Mouse (Mus musculus) midbrain, embryonic 15.5 days (tissue): ENCODE measurements at regions not wholly inside any gene's neighbourhood (a gene's known extent, or its start where the extent isn't known, plus 50 kb on each side); places are given as distances from the start of the nearest gene placed in this dataset.
A peak's percentile ranks its signal among the peaks of the same experiment; 100 is the strongest.

ENCODE experiments used
- ATAC-seq: fragments of 200-750 bp; cut with Nextera tagmentation; replicated peaks from 2 replicates; pipeline ENCODE4 v1.8.0; 2017; ENCODE audit warnings: moderate TSS enrichment
- H3K27ac ChIP-seq: fragments of 300-500 bp; sonication (generic); 2 replicates; pipeline ENCODE4 v1.5.1; 2015; ENCODE audit warnings: mild to moderate bottlenecking, inconsistent platforms
- H3K27me3 ChIP-seq: fragments of 300-500 bp; sonication (generic); replicated peaks from 2 replicates; pipeline ENCODE4 v1.6.1; 2015; ENCODE audit warnings: inconsistent platforms
- H3K36me3 ChIP-seq: fragments of 300-500 bp; sonication (generic); replicated peaks from 2 replicates; pipeline ENCODE4 v1.6.1; 2015; ENCODE audit warnings: inconsistent platforms
- H3K4me1 ChIP-seq: fragments of 300-500 bp; sonication (generic); 2 replicates; pipeline ENCODE4 v1.6.1; 2015; ENCODE audit warnings: inconsistent platforms
- H3K4me2 ChIP-seq: fragments of 300-500 bp; sonication (generic); 2 replicates; pipeline ENCODE4 v1.6.1; 2015; ENCODE audit warnings: inconsistent platforms, mild to moderate bottlenecking, moderate library complexity
- H3K4me3 ChIP-seq: fragments of 300-500 bp; sonication (generic); 2 replicates; pipeline ENCODE4 v1.5.1; 2015; ENCODE audit warnings: mild to moderate bottlenecking, inconsistent platforms
- H3K9ac ChIP-seq: fragments of 300-500 bp; sonication (generic); 2 replicates; pipeline ENCODE4 v1.6.1; 2015; ENCODE audit warnings: mild to moderate bottlenecking, inconsistent platforms
- H3K9me3 ChIP-seq: fragments of 300-500 bp; sonication (generic); 2 replicates; pipeline ENCODE4 v1.6.1; 2016; ENCODE audit warnings: inconsistent platforms
- WGBS: fragments of 180-500 bp; shearing (Covaris S2); methylation state at CpG from one replicate; pipeline ENCODE4 v1.1.7; 2015; ENCODE audit warnings: mixed read lengths; 5-methylcytosine and 5-hydroxymethylcytosine counted together

- H3K27me3 ChIP-seq = no peaks in the 10 kb centered on the region
- H3K9ac ChIP-seq = no peak overlapping the region
- H3K27ac ChIP-seq = no peak overlapping the region
- 93% methylated on average over 1 of the region's 1 CpGs for WGBS
- no peak overlapping the region for H3K4me3 ChIP-seq
- no peaks in the 10 kb centered on the region for H3K4me1 ChIP-seq
- H3K36me3 ChIP-seq = no peaks in the 10 kb centered on the region
- H3K9me3 ChIP-seq = no peaks in the 10 kb centered on the region
- no peak overlapping the region for H3K4me2 ChIP-seq
- ATAC-seq = no peak
Measured at GRCm38 (mm10) chr13:14898495-14898894, 268.5 kb downstream of the AW209491 start.

DNA sequence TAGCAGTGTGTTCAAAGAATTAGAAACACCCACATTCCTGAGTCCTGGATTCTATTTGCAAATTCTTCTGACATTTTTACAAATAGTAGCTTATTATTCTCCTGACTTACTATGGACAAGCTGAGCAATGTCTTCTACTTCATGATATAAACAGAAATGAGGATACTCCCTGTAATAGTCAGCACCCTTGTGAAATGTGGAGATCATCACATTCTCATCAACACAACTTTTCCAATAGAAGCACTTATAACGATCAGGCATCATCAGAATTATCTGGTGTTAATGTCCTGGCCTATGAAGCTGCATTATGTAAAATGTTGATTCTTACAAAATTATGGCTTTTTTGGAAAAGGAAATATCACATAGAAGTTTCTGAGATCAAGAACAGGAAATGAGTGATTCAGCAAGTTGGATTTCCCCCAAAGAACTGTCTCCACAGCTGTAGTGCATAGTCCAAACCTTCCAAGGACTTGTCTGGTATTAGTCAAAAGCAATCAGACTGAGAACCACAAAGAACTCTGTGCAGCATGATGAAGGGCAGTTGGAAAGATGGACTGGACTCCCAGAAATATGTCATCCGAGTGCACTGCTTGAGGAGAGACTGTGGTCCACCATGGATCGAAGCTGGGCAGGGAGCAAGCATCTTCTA lies 300.3 kb downstream of the AW209491 start:
- H3K4me2 ChIP-seq = no peak overlapping the region
- H3K36me3 ChIP-seq = no peaks in the 10 kb centered on the region
- no peak overlapping the region for H3K4me3 ChIP-seq
- H3K9me3 ChIP-seq = no peaks in the 10 kb centered on the region
- 95% methylated on average over 3 of the region's 3 CpGs for WGBS
- no peak overlapping the region for H3K9ac ChIP-seq
- no peak overlapping the region for H3K27ac ChIP-seq
- ATAC-seq = no peak
- no peaks in the 10 kb centered on the region for H3K27me3 ChIP-seq
- no peaks in the 10 kb centered on the region for H3K4me1 ChIP-seq

DNA sequence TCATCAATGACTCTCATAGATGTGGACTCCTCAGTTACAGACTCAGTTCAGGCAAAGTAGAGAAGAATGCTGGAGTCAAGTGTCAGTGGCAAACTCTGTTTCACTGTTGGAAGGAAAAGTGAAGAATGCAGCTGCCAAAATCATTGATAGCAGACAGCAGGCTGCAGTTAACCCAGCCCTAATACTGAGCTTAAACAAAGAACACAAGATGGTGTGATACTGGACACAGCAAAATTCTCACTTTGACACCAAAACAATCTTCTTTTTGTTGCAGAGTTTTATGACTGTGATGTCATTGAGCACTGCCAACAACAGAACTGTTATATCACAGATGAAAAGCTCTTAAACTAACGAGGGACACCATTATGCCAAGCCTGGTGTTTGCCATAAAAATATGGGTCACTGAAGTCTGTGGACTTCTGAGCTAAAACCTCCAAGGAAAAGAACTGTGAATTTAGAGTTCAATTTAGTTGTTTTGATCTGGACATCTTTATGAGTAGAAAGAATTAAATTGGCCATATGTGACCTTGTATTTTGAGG lies 336.3 kb downstream of the AW209491 start:
- Histone ChIP-seq H3K4me3 (no peak overlapping the region), H3K4me1 (no peaks in the 10 kb centered on the region), H3K4me2 (no peak overlapping the region), H3K36me3 (no peaks in the 10 kb centered on the region), H3K9me3 (no peaks in the 10 kb centered on the region), H3K27ac (no peak overlapping the region), H3K27me3 (no peaks in the 10 kb centered on the region), H3K9ac (no peak overlapping the region)
- ATAC-seq = no peak
- 60% methylated on average over 1 of the region's 1 CpGs for WGBS

GRCm38 (mm10) chr13:15002700-15003099 lies 372.7 kb downstream of the AW209491 start:
- no peaks in the 10 kb centered on the region for H3K4me1 ChIP-seq
- H3K9me3 ChIP-seq = no peaks in the 10 kb centered on the region
- H3K27me3 ChIP-seq = no peaks in the 10 kb centered on the region
- H3K27ac ChIP-seq = no peak overlapping the region
- no peak overlapping the region for H3K9ac ChIP-seq
- no peak overlapping the region for H3K4me2 ChIP-seq
- H3K4me3 ChIP-seq = no peak overlapping the region
- no peak for ATAC-seq
- H3K36me3 ChIP-seq = no peaks in the 10 kb centered on the region
- WGBS = 92% methylated on average over 3 of the region's 3 CpGs

DNA sequence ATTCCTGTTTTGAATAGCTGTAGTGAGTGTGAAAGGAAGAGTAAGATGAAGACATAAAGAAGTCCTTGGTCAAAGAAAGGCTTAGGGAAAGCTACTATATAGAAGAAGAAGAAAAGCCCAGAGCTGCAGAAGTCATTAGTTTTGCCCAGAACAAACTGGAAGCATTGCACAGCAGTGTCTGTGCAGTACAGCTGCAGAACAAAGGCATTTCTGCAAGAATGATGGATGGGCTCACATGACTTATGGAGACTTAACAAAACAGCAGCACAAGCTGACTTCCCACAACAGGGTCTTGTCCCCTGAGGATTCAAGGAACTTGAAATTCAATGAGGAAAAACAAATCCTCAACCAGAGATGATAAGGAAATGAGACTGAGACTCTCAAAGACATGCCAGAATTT lies 381.7 kb downstream of the AW209491 start:
- Histone ChIP-seq H3K27me3 (no peaks in the 10 kb centered on the region), H3K27ac (no peak overlapping the region), H3K9ac (no peak overlapping the region), H3K4me2 (no peak overlapping the region), H3K4me3 (no peak overlapping the region), H3K9me3 (no peaks in the 10 kb centered on the region), H3K4me1 (no peaks in the 10 kb centered on the region), H3K36me3 (no peaks in the 10 kb centered on the region)
- ATAC-seq = no peak

DNA sequence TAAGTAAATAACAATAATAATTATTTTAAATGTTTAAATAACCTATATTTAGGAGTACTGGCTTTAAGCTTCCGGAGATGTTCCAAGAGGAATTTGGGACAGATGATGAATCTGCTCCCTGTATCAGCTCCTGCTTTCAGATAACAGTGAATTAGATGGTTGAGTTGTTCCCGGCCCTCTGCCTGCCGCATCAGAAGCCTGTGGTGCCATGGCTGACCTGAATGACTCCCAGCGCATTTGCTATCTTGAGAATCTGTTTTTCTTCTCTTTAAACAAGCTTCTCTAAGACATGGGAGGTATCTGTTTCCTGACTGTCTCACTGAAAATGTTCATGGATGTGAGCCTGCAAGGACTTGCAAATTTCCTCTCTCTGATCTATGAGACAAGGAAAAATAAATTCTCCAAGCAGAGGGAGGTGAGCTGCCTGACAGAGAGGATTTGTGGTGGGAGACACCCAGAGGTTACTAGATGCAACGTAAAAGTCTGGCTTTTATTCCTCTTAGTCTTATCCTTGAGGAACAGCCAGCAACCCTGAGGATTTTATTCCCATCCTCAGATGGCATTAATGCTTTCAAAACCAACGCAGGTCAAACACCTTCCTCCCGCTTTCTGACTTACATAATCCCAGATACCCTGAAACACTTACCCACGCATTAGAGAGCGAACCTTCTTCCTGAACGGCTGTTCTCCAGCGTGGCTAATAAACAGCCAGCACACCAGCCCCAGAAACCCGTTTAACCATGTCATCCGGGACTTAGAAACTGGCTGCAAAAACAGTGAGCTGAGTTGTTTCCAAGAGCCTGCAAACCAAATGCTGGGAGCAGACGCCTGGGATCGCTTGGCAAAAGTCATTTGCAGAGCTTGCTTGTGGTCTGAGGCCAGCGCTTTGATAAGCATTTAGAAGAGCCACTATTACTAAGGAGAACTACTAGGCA lies 389.1 kb downstream of the AW209491 start:
- Histone ChIP-seq H3K4me3 (no peak overlapping the region), H3K9me3 (no peaks in the 10 kb centered on the region), H3K27ac (no peak overlapping the region), H3K27me3 (no peaks in the 10 kb centered on the region), H3K9ac (no peak overlapping the region), H3K36me3 (no peaks in the 10 kb centered on the region), H3K4me1 (no peaks in the 10 kb centered on the region), H3K4me2 (no peak overlapping the region)
- ATAC-seq = no peak
- 64% methylated on average over 16 of the region's 16 CpGs for WGBS

GRCm38 (mm10) chr13:15026601-15027000 lies 396.6 kb downstream of the AW209491 start:
- 94% methylated on average over 2 of the region's 2 CpGs for WGBS
- no peaks in the 10 kb centered on the region for H3K9me3 ChIP-seq
- no peak overlapping the region for H3K27ac ChIP-seq
- H3K9ac ChIP-seq = no peak overlapping the region
- ATAC-seq = no peak
- no peaks in the 10 kb centered on the region for H3K4me1 ChIP-seq
- no peaks in the 10 kb centered on the region for H3K27me3 ChIP-seq
- no peaks in the 10 kb centered on the region for H3K36me3 ChIP-seq
- no peak overlapping the region for H3K4me3 ChIP-seq
- H3K4me2 ChIP-seq = no peak overlapping the region

DNA sequence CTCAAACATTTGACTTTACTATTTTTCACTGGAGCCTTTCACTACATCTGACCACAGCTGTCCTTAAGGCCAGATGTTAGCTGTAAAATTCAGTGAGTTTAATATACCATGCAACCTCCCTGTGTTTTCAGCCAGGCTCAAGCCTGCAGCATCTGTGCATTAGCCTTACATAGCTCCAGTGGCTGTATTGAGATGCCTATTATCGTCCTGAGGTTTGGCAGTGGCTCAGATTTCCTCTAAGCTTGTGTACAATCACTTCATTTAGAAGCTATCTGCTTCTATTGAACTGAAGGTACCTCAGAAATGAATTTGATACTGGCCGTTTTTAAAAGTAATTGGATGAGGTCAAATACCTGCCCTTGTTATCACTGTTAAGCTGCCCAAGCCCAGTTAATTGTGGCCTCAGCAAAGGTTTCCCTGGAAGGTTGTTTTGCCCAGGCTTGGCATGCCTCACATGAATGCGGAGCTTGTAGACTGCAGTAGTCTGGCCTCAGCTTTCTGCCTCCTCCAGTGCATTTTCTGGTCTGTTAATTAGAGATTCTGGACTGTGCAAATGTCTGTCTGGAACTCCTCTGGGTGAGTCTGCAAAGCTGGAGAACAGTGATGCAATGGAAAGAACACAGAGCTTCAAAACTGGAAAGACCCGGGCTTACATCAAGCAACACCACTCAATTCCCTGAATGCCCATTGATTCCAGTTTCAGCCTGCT lies 410.2 kb upstream of the Gli3 start:
- Histone ChIP-seq H3K27me3 (no peaks in the 10 kb centered on the region), H3K4me3 (no peak overlapping the region), H3K4me2 (no peak overlapping the region), H3K27ac (no peak overlapping the region), H3K9me3 (no peaks in the 10 kb centered on the region), H3K36me3 (no peaks in the 10 kb centered on the region), H3K4me1 (no peaks in the 10 kb centered on the region), H3K9ac (no peak overlapping the region)
- peak; percentile 78 for ATAC-seq
- 44% methylated on average over 4 of the region's 4 CpGs for WGBS

DNA sequence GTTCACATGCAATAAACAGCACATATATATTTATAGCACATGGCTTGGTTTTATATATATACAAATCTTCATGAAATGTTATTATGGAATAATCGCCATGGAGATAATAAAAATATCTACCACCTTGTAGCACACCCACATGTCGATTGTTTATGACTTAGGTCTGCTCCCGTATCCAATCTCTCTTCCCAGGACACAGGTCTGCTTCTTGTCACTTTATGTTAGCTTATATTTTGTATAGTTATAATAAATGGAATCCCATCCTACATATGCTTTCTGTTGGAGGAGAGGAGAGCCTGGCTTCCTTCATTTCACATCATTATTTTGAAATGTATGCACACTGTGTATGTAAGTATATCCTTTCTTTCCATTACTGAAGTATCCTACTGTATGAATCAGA lies 408.3 kb upstream of the Gli3 start:
- Histone ChIP-seq H3K4me1 (no peaks in the 10 kb centered on the region), H3K27ac (no peak overlapping the region), H3K4me2 (no peak overlapping the region), H3K9me3 (no peaks in the 10 kb centered on the region), H3K27me3 (no peaks in the 10 kb centered on the region), H3K9ac (no peak overlapping the region), H3K4me3 (no peak overlapping the region), H3K36me3 (no peaks in the 10 kb centered on the region)
- 90% methylated on average over 3 of the region's 3 CpGs for WGBS
- ATAC-seq = no peak

DNA sequence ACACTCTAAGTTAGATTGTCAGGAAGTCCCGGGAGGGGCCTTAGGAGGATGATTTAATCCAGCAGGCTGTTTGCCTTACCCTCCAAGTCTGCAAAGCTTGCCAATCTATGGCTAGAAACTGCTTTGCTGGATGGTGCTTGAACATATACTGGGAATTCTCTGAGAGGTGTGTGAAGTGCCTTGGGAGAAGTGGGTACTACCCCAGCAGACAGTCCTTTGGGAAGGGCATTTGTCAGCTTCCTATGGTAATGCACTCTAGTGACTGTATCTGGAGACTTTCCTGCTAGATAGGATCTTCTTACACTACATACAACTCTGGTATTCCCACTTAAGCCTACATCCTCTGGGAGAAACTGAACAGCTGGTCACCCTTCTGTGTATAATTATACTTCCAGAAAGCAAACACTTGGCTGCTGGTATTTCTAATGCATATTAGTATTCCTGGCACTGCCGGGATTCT lies 384.4 kb upstream of the Gli3 start:
- H3K27ac ChIP-seq = no peak overlapping the region

GRCm38 (mm10) chr13:15079148-15079547 lies 383.9 kb upstream of the Gli3 start:
- Histone ChIP-seq H3K4me2 (no peak overlapping the region), H3K27ac (no peak overlapping the region), H3K36me3 (no peaks in the 10 kb centered on the region), H3K27me3 (no peaks in the 10 kb centered on the region), H3K4me1 (no peaks in the 10 kb centered on the region), H3K9ac (no peak overlapping the region), H3K9me3 (no peaks in the 10 kb centered on the region), H3K4me3 (no peak overlapping the region)
- ATAC-seq = no peak

More for the DNA sequence above, 384.4 kb upstream of the Gli3 start:
- H3K9me3 ChIP-seq = no peaks in the 10 kb centered on the region
- no peak overlapping the region for H3K4me3 ChIP-seq
- H3K27me3 ChIP-seq = no peaks in the 10 kb centered on the region
- H3K9ac ChIP-seq = no peak overlapping the region
- ATAC-seq = no peak; the same call in 1 of the 2 replicates
- no peaks in the 10 kb centered on the region for H3K4me1 ChIP-seq
- no peaks in the 10 kb centered on the region for H3K36me3 ChIP-seq
- 66% methylated on average over 2 of the region's 2 CpGs for WGBS
- H3K4me2 ChIP-seq = no peak overlapping the region

- no peak overlapping the region for H3K4me3 ChIP-seq
- H3K9ac ChIP-seq = no peak overlapping the region
- H3K4me2 ChIP-seq = no peak overlapping the region
- H3K36me3 ChIP-seq = no peaks in the 10 kb centered on the region
- H3K27me3 ChIP-seq = no peaks in the 10 kb centered on the region
- no peak for ATAC-seq
- H3K9me3 ChIP-seq = no peaks in the 10 kb centered on the region
- WGBS = 91% methylated on average over 2 of the region's 2 CpGs
- no peak overlapping the region for H3K27ac ChIP-seq
- H3K4me1 ChIP-seq = no peaks in the 10 kb centered on the region
Measured at GRCm38 (mm10) chr13:15082255-15082932, 380.6 kb upstream of the Gli3 start.
